Mouse (Mus musculus): ENCODE measurements around the gene Kif2a. TPM values are rescaled to one million over a fixed set of nuclear protein-coding genes. Genes with fewer than 3 reads are reported as not detected.

Gene Kif2a
- total and polyA plus RNA-seq, 2 experiments from 2014 or later, result 43.6 to 65.5 TPM

DNA sequence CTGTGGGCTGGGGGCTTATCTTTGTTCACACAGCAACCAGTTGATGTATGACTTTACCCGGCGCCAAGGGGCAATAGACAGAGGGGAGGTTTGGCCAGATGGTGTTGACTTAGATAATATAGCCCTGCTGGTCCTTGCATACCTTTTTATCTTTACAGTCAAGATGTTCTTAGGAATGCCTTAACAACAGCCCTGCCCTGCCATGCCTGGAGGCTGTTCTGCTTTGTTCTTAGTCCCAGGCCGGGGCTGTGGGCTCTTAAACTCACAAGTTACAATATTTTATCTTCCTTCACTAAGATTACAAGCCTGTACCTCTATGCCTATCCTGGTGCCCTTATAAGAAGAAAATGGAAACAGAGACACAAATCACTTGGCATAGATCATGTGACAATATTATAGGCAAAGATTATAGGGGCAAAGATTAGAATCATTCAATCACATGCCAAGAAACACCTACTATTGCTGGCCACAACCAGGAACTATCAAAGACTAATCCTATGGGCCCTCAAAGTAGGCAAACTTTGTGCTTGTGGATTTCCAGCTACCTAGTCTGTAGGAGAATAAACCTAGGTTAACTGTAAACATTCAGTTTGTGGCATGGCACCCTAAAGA, 108.7 kb downstream of the Kif2a start:
- Histone ChIP-seq H3K9ac (no peak overlapping the region), H3K36me3 (ENCODE audit: insufficient read depth) (peaks cover 4% of the 10 kb centered on the region; the same call in 1 of the 2 replicates)
- 83% methylated on average over 3 of the region's 3 CpGs for WGBS

DNA sequence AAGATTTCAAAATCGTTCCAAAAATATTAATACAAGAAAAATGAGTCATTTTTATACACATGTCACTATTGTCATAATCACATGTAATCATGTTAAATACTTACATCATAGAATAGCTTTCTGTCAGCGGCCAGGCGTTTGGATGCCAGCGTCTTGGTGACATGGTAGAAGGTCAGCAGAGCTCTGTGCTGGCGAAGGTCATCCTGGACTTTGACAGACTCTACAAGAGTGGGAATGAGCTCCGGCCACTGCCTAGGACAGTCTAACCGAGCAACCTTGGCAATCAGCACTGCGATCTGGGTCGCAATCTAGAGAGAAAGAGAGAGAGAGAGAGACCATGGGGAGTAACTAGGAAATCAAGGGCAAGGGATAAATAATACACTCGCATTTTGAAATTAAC, 111.8 kb downstream of the Kif2a start:
- H3K27ac ChIP-seq (ENCODE audit: low read depth, low read length), result no peak overlapping the region
- no peaks in the 10 kb centered on the region for H3K27me3 ChIP-seq (ENCODE audit: insufficient read depth, low read length)
- no peak overlapping the region for H3K4me2 ChIP-seq (ENCODE audit: low read depth)
- peaks cover 23% of the 10 kb centered on the region for H3K36me3 ChIP-seq (ENCODE audit: insufficient read depth)
- no peaks in the 10 kb centered on the region for H3K9me3 ChIP-seq (ENCODE audit: low read length)
- no peaks in the 10 kb centered on the region for H3K4me1 ChIP-seq (ENCODE audit: insufficient read depth)
- ATAC-seq, result no peak
- H3K9ac ChIP-seq, result no peak overlapping the region
- 97% methylated on average over 10 of the region's 10 CpGs for WGBS
- no peak for TF ChIP-seq CTCF (IDR thresholded peaks at IDR 0.05; ENCODE audit: low read depth)
- no peak overlapping the region for H3K4me3 ChIP-seq (ENCODE audit: low read depth, low read length)
- DNase-seq, result no peak

More for the DNA sequence above, 108.7 kb downstream of the Kif2a start:
- Histone ChIP-seq H3K27me3 (ENCODE audit: insufficient read depth, low read length) (no peaks in the 10 kb centered on the region), H3K27ac (ENCODE audit: low read depth, low read length) (no peak overlapping the region), H3K9me3 (ENCODE audit: low read length) (no peaks in the 10 kb centered on the region), H3K4me2 (ENCODE audit: low read depth) (no peak overlapping the region), H3K4me1 (ENCODE audit: insufficient read depth) (no peaks in the 10 kb centered on the region), H3K4me3 (ENCODE audit: low read depth, low read length) (no peak overlapping the region)
- no peak for TF ChIP-seq CTCF (IDR thresholded peaks at IDR 0.05; ENCODE audit: low read depth)
- DNase-seq (no peak), ATAC-seq (no peak)

Other genes starting within 250 kb of the Kif2a start
- 47.5 and 55.5 TPM in 2 replicates for gene Ipo11, start 85.2 kb downstream of the Kif2a start, total RNA-seq (2014; rRNA removed)
- gene Ipo11, start 85.2 kb downstream of the Kif2a start, polyA plus RNA-seq (2015; fragmentation: Nextera tagmentation; extraction: Ambion mirVana), result 25.0 and 27.5 TPM in 2 replicates
- gene Dimt1, start 75.0 kb downstream of the Kif2a start, total RNA-seq (2014; rRNA removed), result 22.1 and 25.8 TPM in 2 replicates
- 32.2 and 32.9 TPM in 2 replicates for gene Dimt1, start 75.0 kb downstream of the Kif2a start, polyA plus RNA-seq (2015; fragmentation: Nextera tagmentation; extraction: Ambion mirVana)